Mouse (Mus musculus) small intestine, adult 2 months (tissue): ENCODE measurements around the gene Srf.

Experiments used
- CTCF ChIP-seq: fragments of 200-500 bp; IDR thresholded peaks from 2 replicates; pipeline ENCODE4 v1.5.1; 2012; ENCODE audit warnings: low read depth, mild to moderate bottlenecking, control low read depth, inconsistent platforms, low read length, moderate library complexity, mixed read lengths; ENCODE audit not compliant: insufficient replicate concordance, insufficient read length; ENCODE audit errors: extremely low read depth
- POLR2A ChIP-seq: fragments of 200-500 bp; IDR thresholded peaks from 2 replicates; pipeline ENCODE4 v1.6.1; 2012; ENCODE audit warnings: low read depth, mild to moderate bottlenecking, control low read depth, inconsistent platforms, low read length, moderate library complexity

DNA sequence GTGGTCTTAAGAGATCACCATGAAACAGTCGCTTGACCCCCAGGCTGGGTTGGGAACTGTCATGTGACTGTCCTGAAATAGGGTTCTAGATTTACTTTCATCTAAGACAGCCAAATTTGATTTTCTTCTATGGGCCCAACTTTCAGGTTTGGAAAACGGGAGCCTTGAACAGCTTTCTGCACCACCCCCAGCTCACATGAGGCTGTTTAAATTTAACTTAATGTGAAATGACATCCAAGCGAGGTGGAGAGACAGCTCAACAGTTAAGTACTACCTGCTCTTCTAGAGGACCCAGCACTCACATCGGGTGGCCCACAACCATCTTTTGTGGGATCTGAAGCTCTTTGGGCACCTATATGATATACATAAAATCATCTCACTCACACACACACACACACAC is 43.0 kb upstream of the Srf start:
- TF ChIP-seq CTCF (no peak), POLR2A (no peak)
